Mouse (Mus musculus): ENCODE measurements around the gene Tmem108. TPM values are rescaled to one million over a fixed set of nuclear protein-coding genes. Genes with fewer than 3 reads are reported as not detected.
A peak's percentile ranks its signal among the peaks of the same experiment; 100 is the strongest.

Tmem108 gene
- polyA plus RNA-seq, 1 experiment from 2014 or later: 1.2 TPM

DNA sequence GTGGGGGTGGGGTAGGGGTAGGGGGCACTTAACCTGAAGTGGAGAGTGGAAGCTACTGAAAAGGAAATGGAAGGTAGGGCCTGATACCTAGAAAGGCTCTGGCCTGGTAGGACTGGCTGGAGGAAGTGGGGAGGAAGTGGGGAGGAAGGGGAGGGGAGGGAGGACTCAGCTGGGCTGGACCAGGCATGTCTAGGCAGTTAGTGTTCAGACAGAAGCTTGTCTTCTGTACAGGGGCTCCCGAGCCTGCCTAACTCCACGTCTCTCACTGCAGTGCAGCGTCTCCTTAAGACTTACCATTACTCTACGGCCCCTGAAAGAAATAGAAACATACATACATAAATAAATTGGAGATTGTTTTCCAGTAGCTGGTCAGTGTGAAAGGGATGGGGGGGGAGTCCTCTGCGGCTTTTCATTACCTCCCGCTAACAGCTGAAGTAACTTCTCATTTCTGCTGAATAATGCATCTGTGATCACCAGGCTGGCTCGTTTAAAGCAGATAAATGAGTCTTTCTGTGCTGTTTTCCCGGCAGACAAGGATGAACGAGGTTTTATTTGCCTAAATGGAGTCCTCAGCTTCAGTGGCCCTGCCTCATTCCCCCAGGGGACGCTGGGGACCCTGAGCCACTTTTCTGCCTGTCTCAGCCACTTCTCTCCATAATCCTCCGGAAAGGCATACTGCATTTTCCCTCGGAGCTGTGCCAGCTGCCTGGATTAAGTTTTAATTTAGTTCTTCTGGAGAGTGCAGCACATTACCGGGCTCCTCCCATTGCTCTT is 287.5 kb downstream of the Tmem108 start:
- H3K36me3 ChIP-seq (replicated peaks; ENCODE audit: insufficient read depth, low read length): no peaks in the 10 kb centered on the region
- no peaks in the 10 kb centered on the region for H3K9me3 ChIP-seq (ENCODE audit: low read length)
- WGBS (ENCODE audit: insufficient replicate concordance): 21% methylated on average over 13 of the region's 13 CpGs
- peaks cover 29% of the 10 kb centered on the region for H3K4me1 ChIP-seq (ENCODE audit: insufficient read depth)
- TF ChIP-seq EP300 (IDR thresholded peaks at IDR 0.05; ENCODE audit: low read depth): no peak
- no peak for TF ChIP-seq CTCF (IDR thresholded peaks at IDR 0.05; ENCODE audit: low read depth)
- H3K27ac ChIP-seq (ENCODE audit: low read depth): 0 out of 2 replicates have a peak overlapping the region, but pooled peaks have one; percentile 8
- DNase-seq (no peak), ATAC-seq (no peak)
- no peak overlapping the region for H3K9ac ChIP-seq (replicated peaks)
- peak overlapping the region; percentile 29 for H3K4me2 ChIP-seq (ENCODE audit: low read depth, low read length)
- no peak overlapping the region for H3K4me3 ChIP-seq (ENCODE audit: low read depth, low read length)
- no peaks in the 10 kb centered on the region for H3K27me3 ChIP-seq (ENCODE audit: insufficient read depth, low read length)

DNA sequence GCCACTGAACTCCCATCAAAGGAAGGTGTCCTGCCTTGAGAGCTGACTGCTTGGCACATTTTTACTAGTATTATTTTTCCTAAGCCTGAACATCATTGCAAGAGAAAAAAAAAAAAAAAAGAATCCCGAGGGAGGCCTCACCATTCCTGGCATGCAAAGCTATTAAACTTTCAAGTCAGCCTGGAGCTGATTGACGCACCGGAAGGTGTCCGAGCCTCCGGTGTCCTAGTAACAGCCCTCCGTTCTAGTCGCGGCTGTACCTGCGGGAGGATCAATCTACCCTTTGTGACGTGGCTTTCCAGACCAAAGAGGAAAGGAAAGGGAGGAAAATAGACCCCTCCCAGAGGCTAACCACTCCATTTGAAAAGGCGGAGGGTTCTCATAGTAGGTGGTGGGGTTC is 289.9 kb downstream of the Tmem108 start:
- H3K9me3 ChIP-seq (ENCODE audit: low read length): no peaks in the 10 kb centered on the region

DNA sequence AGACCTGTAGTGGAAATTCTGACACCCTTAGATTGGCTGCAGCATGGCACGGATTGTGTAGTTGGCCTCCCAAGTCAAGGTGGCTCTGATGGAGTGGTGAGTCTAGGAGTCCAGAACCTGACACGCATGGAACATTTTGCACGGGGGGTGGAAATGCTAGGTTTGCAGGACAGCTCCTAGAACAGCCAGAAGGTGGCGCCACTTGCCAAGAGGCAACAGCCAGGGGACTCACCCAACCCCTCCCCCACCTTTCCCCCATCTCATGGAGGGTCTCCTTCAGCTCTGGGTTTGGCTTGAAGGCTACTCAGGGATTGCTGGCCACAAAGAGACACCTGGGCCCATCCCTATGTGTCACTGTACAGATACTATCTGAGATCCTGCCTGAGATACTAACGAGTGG is 292.1 kb downstream of the Tmem108 start:
- Histone ChIP-seq H3K4me3 (ENCODE audit: low read depth, low read length) (no peak overlapping the region), H3K4me1 (ENCODE audit: insufficient read depth) (peaks cover 29% of the 10 kb centered on the region), H3K4me2 (ENCODE audit: low read depth, low read length) (no peak overlapping the region), H3K27ac (ENCODE audit: low read depth) (no peak overlapping the region), H3K9me3 (ENCODE audit: low read length) (no peaks in the 10 kb centered on the region), H3K27me3 (ENCODE audit: insufficient read depth, low read length) (no peaks in the 10 kb centered on the region), H3K36me3 (replicated peaks; ENCODE audit: insufficient read depth, low read length) (no peaks in the 10 kb centered on the region), H3K9ac (replicated peaks) (no peak overlapping the region)
- peak; percentile 66 for TF ChIP-seq CTCF (IDR thresholded peaks at IDR 0.05; ENCODE audit: low read depth)
- TF ChIP-seq EP300 (IDR thresholded peaks at IDR 0.05; ENCODE audit: low read depth): no peak
- DNase-seq: peak; percentile 64
- 58% methylated on average over 5 of the region's 5 CpGs for WGBS (ENCODE audit: insufficient replicate concordance)
- ATAC-seq: 0 out of 2 replicates have a peak, but pooled peaks have one; percentile 14

More for the DNA sequence above, 289.9 kb downstream of the Tmem108 start:
- Histone ChIP-seq H3K9ac (replicated peaks) (no peak overlapping the region), H3K4me2 (ENCODE audit: low read depth, low read length) (peak overlapping the region; percentile 32; the same call in 1 of the 2 replicates), H3K27me3 (ENCODE audit: insufficient read depth, low read length) (no peaks in the 10 kb centered on the region), H3K27ac (ENCODE audit: low read depth) (peak overlapping the region; percentile 69), H3K4me3 (ENCODE audit: low read depth, low read length) (no peak overlapping the region), H3K4me1 (ENCODE audit: insufficient read depth) (peaks cover 29% of the 10 kb centered on the region), H3K36me3 (replicated peaks; ENCODE audit: insufficient read depth, low read length) (no peaks in the 10 kb centered on the region)
- ATAC-seq (peak; percentile 43; the same call in 1 of the 2 replicates), DNase-seq (no peak)
- WGBS (ENCODE audit: insufficient replicate concordance): 57% methylated on average over 11 of the region's 11 CpGs
- TF ChIP-seq EP300 (IDR thresholded peaks at IDR 0.05; ENCODE audit: low read depth): no peak
- TF ChIP-seq CTCF (IDR thresholded peaks at IDR 0.05; ENCODE audit: low read depth): no peak

DNA sequence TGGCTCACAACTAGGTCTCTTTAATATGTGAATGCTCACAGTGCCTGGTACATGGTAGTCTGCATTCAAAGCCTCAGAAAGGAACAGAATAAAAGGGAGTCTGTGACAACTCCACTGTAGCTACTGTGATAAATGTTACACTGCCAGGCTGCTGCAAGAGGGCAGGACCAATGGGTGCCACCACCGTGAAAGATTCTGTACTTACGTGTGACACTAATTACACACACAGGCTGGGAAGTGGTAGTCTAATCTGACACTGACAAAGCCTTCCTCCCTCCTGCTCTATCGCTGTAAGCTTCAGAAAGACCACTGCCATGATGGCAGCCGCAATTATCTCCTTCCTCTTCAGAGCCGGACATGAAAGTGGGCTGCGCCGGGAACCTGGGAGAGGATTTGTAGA is 292.7 kb downstream of the Tmem108 start:
- no peaks in the 10 kb centered on the region for H3K36me3 ChIP-seq (replicated peaks; ENCODE audit: insufficient read depth, low read length)
- H3K4me3 ChIP-seq (ENCODE audit: low read depth, low read length): no peak overlapping the region
- no peaks in the 10 kb centered on the region for H3K9me3 ChIP-seq (ENCODE audit: low read length)
- ATAC-seq (no peak), DNase-seq (no peak)
- peaks cover 27% of the 10 kb centered on the region for H3K4me1 ChIP-seq (ENCODE audit: insufficient read depth)
- no peak overlapping the region for H3K27ac ChIP-seq (ENCODE audit: low read depth)
- H3K4me2 ChIP-seq (ENCODE audit: low read depth, low read length): no peak overlapping the region
- WGBS (ENCODE audit: insufficient replicate concordance): 68% methylated on average over 7 of the region's 7 CpGs
- no peak overlapping the region for H3K9ac ChIP-seq (replicated peaks)
- H3K27me3 ChIP-seq (ENCODE audit: insufficient read depth, low read length): no peaks in the 10 kb centered on the region
- no peak for TF ChIP-seq EP300 (IDR thresholded peaks at IDR 0.05; ENCODE audit: low read depth)
- no peak for TF ChIP-seq CTCF (IDR thresholded peaks at IDR 0.05; ENCODE audit: low read depth)

DNA sequence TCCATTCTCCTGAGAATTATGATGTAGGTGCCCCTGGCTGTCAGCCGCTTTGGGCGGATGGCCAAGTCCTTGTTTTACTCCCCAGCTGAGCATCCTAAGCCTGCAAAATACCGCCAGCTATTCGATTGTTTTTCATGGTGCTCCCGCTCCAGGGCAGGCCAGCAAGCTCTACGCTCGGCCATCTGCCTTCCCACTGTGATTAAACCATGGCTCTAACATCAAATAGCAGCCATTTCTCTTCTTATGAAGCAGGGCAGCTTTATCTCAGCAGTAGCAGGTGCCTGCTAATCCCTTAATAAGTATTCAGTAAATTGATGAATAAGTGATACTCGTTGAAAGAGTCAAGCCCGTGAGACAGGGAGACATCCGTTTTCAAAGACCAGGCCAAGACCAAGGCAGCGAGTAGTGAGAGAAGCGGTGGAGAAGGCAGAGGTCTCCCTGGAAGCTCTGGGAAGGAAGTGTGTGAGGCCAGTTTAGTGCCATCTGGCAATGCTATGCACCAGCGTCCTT is 295.9 kb downstream of the Tmem108 start:
- ATAC-seq (no peak), DNase-seq (no peak)
- TF ChIP-seq EP300 (IDR thresholded peaks at IDR 0.05; ENCODE audit: low read depth) (no peak), CTCF (IDR thresholded peaks at IDR 0.05; ENCODE audit: low read depth) (no peak)
- Histone ChIP-seq H3K9me3 (ENCODE audit: low read length) (no peaks in the 10 kb centered on the region), H3K4me3 (ENCODE audit: low read depth, low read length) (no peak overlapping the region), H3K27ac (ENCODE audit: low read depth) (no peak overlapping the region), H3K9ac (replicated peaks) (no peak overlapping the region), H3K4me2 (ENCODE audit: low read depth, low read length) (no peak overlapping the region), H3K36me3 (replicated peaks; ENCODE audit: insufficient read depth, low read length) (no peaks in the 10 kb centered on the region), H3K4me1 (ENCODE audit: insufficient read depth) (peaks cover 8% of the 10 kb centered on the region), H3K27me3 (ENCODE audit: insufficient read depth, low read length) (no peaks in the 10 kb centered on the region)
- WGBS (ENCODE audit: insufficient replicate concordance): 80% methylated on average over 13 of the region's 13 CpGs

DNA sequence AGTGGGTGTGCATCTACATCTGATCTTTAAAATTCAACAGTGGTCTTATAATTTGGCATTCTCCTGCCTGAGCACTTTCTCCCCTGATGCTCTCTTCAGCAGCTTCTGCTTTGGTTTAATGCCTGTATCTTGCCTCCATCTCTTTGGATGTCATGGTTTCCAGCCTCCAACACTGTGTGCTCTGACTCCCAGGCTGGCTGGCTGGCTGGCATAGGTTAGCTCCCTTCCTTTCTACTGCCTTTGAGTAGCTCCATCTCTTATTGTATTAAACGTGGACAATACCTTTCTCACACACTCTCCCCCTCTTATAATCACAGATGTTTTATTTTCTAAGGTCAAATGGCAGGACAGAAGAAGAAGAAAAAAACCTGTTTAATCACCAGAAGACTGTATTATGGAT is 296.3 kb downstream of the Tmem108 start:
- Histone ChIP-seq H3K9me3 (ENCODE audit: low read length) (no peaks in the 10 kb centered on the region), H3K36me3 (replicated peaks; ENCODE audit: insufficient read depth, low read length) (no peaks in the 10 kb centered on the region), H3K4me2 (ENCODE audit: low read depth, low read length) (no peak overlapping the region), H3K4me3 (ENCODE audit: low read depth, low read length) (no peak overlapping the region), H3K27ac (ENCODE audit: low read depth) (no peak overlapping the region), H3K27me3 (ENCODE audit: insufficient read depth, low read length) (no peaks in the 10 kb centered on the region), H3K9ac (replicated peaks) (no peak overlapping the region), H3K4me1 (ENCODE audit: insufficient read depth) (peaks cover 3% of the 10 kb centered on the region; the same call in 1 of the 2 replicates)
- 57% methylated on average over 1 of the region's 1 CpGs for WGBS (ENCODE audit: insufficient replicate concordance)
- DNase-seq (no peak), ATAC-seq (no peak)
- TF ChIP-seq CTCF (IDR thresholded peaks at IDR 0.05; ENCODE audit: low read depth) (no peak), EP300 (IDR thresholded peaks at IDR 0.05; ENCODE audit: low read depth) (no peak)

Data from liver, postnatal 0 days (tissue).